Mouse (Mus musculus) liver, adult 2 months (tissue): ENCODE measurements at regions not wholly inside any gene's neighbourhood (a gene's known extent, or its start where the extent isn't known, plus 50 kb on each side); places are given as distances from the start of the nearest gene placed in this dataset.

Experiments used
- CTCF ChIP-seq: fragments of 200-500 bp; IDR thresholded peaks from 2 replicates; pipeline ENCODE4 v1.5.1; 2011; ENCODE audit warnings: low read depth, low read length, control low read depth
- POLR2A ChIP-seq: fragments of 200-500 bp; IDR thresholded peaks from 2 replicates; pipeline ENCODE4 v1.6.1; 2011; ENCODE audit warnings: low read length, control low read depth; ENCODE audit not compliant: insufficient read depth; ENCODE audit errors: extremely low read depth

DNA sequence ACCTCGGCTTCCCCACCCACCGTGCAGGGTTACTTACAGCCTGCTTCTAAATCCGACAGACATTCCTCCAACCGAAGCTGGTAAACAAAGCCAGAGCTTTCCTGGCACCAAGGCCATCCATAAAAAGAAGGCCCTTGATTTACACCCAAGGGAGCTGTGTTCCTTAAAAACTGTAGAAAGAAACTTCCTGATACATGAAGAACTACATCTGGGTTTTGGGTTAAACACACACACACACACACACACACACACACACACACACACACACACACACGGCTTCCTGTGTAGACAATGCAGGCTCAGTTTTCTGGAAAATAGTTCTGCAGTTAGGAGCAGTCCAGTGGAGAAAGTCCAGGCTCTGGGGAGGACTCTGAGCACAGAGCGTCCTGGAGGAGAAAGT, 157.2 kb upstream of the Tle3 start:
- TF ChIP-seq POLR2A (no peak), CTCF (no peak)
